Mouse (Mus musculus): ENCODE measurements around the gene Phf3. TPM values are rescaled to one million over a fixed set of nuclear protein-coding genes. Genes with fewer than 3 reads are reported as not detected.
A peak's percentile ranks its signal among the peaks of the same experiment; 100 is the strongest.
"Not testable (repeated sequence)": the region's sequence is repeated elsewhere in the genome, so short reads cannot be mapped to it uniquely, and the experiment has no call there.

Phf3 gene
- polyA plus RNA-seq, 1 experiment from 2014 or later: 26.9 TPM

DNA sequence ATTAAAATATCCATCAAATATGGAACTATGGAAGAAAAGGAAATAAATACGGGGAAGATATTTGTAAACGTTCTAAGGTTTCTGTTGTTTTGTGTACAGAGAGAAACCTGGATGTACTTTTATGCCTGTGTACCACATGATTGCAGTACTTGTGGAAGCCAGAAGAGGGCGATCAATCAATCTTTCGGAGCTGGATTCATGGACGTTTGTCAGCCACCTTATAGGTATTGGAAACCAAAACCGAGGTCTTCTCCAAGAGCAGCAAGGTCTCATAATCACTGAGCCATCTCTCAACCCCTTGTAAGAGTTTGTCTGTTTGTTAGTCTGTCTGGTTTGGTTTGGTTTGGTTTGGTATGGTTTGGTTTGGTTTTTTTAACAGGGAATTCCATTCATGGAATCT is 93.4 kb downstream of the Phf3 start:
- no peak overlapping the region for H3K27ac ChIP-seq
- H3K9me3 ChIP-seq (replicated peaks): no peaks in the 10 kb centered on the region
- DNase-seq (ENCODE audit: low spot score): no peak
- no peaks in the 10 kb centered on the region for H3K4me1 ChIP-seq
- WGBS: 49% methylated on average over 6 of the region's 6 CpGs
- H3K27me3 ChIP-seq (ENCODE audit: low read depth, poor library complexity, severe bottlenecking): no peaks in the 10 kb centered on the region
- H3K4me3 ChIP-seq: no peak overlapping the region
- H3K36me3 ChIP-seq: no peaks in the 10 kb centered on the region

DNA sequence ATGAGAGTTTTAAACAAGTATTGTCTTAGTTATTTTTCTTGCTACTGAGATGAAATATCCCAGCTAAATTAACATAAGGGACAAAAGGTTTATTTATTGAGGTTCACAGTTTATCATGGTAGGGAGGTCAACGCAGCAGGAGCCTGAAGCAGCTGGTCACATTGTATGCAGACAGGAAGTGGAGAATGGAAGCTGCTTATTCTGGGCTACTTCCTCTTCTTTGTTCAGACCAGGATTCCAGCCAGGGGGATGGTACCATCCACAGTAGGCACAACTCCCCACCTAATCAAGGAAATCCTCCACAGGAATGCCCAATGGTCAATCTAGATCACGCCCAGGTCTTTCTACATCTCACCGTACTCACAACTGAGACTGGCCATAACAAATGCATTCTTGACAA is 94.2 kb downstream of the Phf3 start:
- no peak overlapping the region for H3K4me3 ChIP-seq
- DNase-seq (ENCODE audit: low spot score): no peak
- no peak overlapping the region for H3K27ac ChIP-seq
- WGBS: 91% methylated on average over 3 of the region's 3 CpGs
- H3K4me1 ChIP-seq: no peaks in the 10 kb centered on the region
- no peaks in the 10 kb centered on the region for H3K9me3 ChIP-seq (replicated peaks)
- no peaks in the 10 kb centered on the region for H3K36me3 ChIP-seq
- no peaks in the 10 kb centered on the region for H3K27me3 ChIP-seq (ENCODE audit: low read depth, poor library complexity, severe bottlenecking)

DNA sequence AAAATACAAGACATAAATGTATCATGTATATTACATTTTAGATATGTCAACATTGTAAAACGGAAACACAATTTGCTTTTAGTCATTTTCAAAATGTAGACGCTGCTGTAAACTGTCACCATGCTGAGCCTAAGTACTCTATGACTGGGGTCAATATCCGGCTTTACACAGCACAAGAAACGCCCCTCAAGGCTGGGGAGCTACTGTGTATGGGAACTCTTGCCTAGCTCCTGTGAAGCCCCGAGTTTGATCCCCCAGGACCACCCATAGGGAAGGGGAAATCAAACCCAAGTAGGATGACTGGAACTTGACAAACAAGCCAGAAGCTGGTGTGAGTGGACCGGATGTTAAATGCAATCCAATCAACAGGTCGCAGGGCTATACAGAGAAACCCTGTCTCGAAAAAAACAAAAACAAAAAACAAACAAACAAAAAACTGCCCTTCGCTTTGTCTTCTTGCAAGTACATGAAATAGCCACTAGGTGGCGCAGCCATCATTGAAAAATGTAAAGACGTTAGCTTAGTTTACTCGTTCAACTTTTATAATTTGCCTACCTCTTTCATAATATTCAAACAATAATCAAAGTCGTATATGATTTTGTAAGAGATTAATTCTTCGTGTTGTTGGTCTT is 95.2 kb downstream of the Phf3 start:
- Histone ChIP-seq H3K27me3 (ENCODE audit: low read depth, poor library complexity, severe bottlenecking) (no peaks in the 10 kb centered on the region), H3K4me3 (no peak overlapping the region), H3K9me3 (replicated peaks) (no peaks in the 10 kb centered on the region), H3K36me3 (no peaks in the 10 kb centered on the region), H3K27ac (peak overlapping the region; percentile 68), H3K4me1 (no peaks in the 10 kb centered on the region)
- DNase-seq (ENCODE audit: low spot score): peak; percentile 41
- 23% methylated on average over 14 of the region's 14 CpGs for WGBS

DNA sequence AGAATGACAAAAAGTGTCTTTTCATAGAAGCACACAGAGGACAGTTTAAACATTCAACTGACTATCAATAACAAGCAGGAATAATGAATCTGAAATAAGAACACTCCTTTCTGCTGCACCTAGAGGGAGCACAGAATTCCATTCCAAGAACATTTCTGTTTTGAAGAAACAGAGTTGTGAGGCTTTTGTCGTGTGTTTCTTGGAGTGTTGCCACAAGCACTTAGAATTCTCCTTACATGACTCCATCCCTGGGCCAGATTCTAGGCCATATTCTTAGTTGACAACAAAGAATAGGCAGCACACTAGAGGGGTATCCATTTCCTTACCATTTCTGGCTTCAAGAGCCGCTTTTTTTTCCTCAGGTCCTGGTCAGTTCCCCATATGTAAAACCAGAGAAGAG is 97.5 kb downstream of the Phf3 start:
- Histone ChIP-seq H3K27ac (no peak overlapping the region), H3K4me1 (no peaks in the 10 kb centered on the region), H3K27me3 (ENCODE audit: low read depth, poor library complexity, severe bottlenecking) (no peaks in the 10 kb centered on the region), H3K9me3 (replicated peaks) (no peaks in the 10 kb centered on the region), H3K36me3 (no peaks in the 10 kb centered on the region), H3K4me3 (no peak overlapping the region)
- no peak for DNase-seq (ENCODE audit: low spot score)
- WGBS: 79% methylated on average over 2 of the region's 2 CpGs

DNA sequence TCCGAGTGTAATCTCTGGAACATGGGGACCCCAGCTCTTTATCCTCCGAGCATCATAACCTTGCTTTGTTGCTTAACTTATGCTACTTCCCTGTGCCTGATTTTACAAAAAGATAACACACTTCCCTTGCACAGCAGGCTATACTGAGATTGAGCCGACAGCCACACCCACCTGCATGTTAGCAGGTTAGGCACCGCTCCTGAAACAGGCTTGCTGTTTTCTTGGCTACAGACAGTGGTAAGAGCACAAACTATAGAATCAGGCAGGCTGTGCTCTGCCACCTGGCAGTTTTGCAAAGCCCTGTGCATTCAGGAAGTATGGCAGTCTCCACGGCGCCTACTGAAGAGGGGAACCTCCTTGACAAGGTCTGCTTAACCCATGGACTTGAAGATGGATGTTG is 100.1 kb downstream of the Phf3 start:
- Histone ChIP-seq H3K4me3 (no peak overlapping the region), H3K36me3 (no peaks in the 10 kb centered on the region), H3K4me1 (no peaks in the 10 kb centered on the region), H3K9me3 (replicated peaks) (no peaks in the 10 kb centered on the region), H3K27ac (no peak overlapping the region), H3K27me3 (ENCODE audit: low read depth, poor library complexity, severe bottlenecking) (no peaks in the 10 kb centered on the region)
- no peak for DNase-seq (ENCODE audit: low spot score)
- 84% methylated on average over 6 of the region's 6 CpGs for WGBS

DNA sequence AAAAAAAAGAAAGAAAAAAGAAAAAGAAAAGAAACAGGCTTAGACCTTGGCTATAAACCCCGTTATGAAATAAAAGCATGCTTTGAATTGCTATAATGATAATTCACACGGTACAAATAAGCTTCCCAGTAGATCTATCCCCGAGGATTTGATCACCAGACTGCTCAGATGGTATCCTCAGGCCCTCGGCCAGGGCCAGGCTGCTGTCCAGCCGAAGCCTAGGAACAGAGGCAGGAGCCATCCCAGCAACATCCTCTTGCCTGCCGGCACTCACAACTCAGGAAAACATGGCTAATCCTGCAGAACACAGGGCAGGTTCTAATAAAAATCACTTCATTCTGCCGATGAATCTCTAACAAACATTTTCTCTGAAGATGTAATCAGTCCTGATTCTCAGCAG is 100.9 kb downstream of the Phf3 start:
- 85% methylated on average over 7 of the region's 7 CpGs for WGBS
- Histone ChIP-seq H3K36me3 (no peaks in the 10 kb centered on the region), H3K4me1 (no peaks in the 10 kb centered on the region), H3K9me3 (replicated peaks) (no peaks in the 10 kb centered on the region), H3K27ac (no peak overlapping the region), H3K4me3 (no peak overlapping the region), H3K27me3 (ENCODE audit: low read depth, poor library complexity, severe bottlenecking) (no peaks in the 10 kb centered on the region)
- no peak for DNase-seq (ENCODE audit: low spot score)

DNA sequence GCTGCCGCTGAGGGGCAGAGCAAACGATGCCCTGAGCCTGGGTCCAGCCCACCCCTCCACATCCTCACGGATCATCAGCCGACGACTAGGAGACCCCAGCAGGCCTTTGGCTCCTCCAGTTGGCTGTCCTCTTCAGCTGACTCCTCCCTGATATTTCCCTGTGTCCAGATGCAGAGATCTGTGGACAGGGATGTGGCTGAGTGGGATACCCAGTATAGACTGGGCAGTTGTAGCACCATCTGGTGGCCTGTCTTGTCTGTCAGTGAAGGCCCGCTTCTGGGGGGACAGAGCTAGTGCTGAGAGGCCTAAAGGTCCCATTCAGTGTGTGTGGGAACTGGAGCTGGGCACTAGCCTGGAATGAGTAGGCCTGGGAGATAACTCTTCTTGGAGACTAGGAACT is 101.9 kb downstream of the Phf3 start:
- Histone ChIP-seq H3K27me3 (ENCODE audit: low read depth, poor library complexity, severe bottlenecking) (no peaks in the 10 kb centered on the region), H3K36me3 (no peaks in the 10 kb centered on the region), H3K27ac (no peak overlapping the region), H3K4me3 (no peak overlapping the region), H3K4me1 (no peaks in the 10 kb centered on the region), H3K9me3 (replicated peaks) (no peaks in the 10 kb centered on the region)
- DNase-seq (ENCODE audit: low spot score): no peak
- 69% methylated on average over 6 of the region's 6 CpGs for WGBS

DNA sequence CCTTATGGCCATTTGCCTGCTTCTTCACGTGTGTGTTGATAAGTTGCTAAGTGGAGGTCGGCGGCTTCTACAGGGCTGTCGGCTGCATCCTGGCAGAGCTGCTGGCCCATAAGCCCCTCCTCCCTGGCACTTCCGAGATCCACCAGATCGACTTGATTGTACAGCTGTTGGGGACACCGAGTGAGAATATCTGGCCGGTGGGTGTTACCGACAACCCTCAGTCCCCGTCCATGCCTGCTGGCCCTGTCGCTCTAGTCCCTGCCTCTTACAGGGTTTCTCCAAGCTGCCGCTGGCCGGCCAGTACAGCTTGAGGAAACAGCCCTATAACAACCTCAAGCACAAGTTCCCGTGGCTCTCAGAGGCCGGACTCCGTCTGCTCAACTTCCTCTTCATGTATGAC is 103.1 kb downstream of the Phf3 start:
- H3K4me3 ChIP-seq; H3K4me1 ChIP-seq; H3K36me3 ChIP-seq; DNase-seq (ENCODE audit: low spot score); H3K9me3 ChIP-seq (replicated peaks); H3K27ac ChIP-seq; H3K27me3 ChIP-seq (ENCODE audit: low read depth, poor library complexity, severe bottlenecking): not testable (repeated sequence)
- WGBS: 90% methylated on average over 16 of the region's 16 CpGs

DNA sequence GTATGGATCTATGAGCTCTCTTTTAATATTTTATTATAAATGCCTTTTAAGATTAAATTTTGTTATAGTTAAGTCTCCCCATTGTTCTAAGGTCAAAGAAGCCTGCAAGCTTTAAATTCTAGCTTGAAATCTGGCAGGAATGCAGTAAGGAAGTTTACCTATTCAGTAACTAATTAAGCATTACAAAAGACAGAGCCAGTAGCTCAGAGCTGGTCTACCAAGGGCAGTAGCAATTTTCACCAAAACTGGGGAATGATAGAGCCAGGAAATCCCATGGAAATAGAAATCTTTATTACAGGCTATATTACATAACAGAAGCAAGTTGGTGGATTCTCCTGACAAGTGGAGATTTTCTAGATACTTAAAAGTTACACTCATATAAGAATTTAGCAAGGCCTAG is 116.9 kb downstream of the Phf3 start:
- Histone ChIP-seq H3K36me3 (no peaks in the 10 kb centered on the region), H3K4me1 (no peaks in the 10 kb centered on the region), H3K4me3 (no peak overlapping the region), H3K9me3 (replicated peaks) (no peaks in the 10 kb centered on the region), H3K27me3 (ENCODE audit: low read depth, poor library complexity, severe bottlenecking) (no peaks in the 10 kb centered on the region), H3K27ac (no peak overlapping the region)
- no peak for DNase-seq (ENCODE audit: low spot score)

DNA sequence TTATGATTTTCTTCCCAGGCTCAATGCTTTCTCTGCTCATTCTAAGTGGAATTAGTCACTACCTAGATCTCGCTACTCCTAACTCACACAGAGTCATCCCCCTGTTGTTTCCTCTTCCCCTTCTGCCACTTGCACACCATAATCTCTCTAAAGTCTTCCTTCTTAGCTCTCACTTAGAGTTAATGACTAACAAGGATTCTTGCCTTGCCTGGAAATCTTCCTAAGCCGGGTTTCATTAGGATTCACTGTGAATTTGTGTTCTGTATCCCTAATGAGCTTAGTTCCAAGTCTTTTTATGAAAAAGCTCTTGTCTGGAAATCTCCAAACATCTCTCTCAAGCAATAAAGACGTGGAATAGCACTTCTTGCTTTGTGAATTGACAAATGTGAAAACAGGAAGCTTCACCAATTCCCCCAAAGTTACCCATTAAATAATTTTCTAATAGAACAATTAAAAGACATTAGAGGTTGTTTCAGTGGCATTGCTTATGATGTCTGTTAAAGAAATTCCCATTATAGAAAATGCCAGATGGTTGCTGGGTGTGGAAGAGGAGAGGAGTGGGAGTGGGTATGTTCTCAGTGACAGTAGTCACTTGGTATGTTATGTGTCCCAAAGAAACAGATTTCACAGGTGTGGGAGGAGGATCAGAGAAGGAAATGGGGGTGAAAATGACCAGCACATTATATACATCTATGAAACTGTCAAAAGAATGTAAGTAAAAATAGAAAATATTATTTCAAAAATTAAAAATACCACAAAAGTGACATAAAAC is 118.1 kb downstream of the Phf3 start:
- Histone ChIP-seq H3K4me3 (no peak overlapping the region), H3K9me3 (replicated peaks) (no peaks in the 10 kb centered on the region), H3K27ac (no peak overlapping the region), H3K36me3 (no peaks in the 10 kb centered on the region), H3K4me1 (no peaks in the 10 kb centered on the region), H3K27me3 (ENCODE audit: low read depth, poor library complexity, severe bottlenecking) (no peaks in the 10 kb centered on the region)
- DNase-seq (ENCODE audit: low spot score): no peak
- 78% methylated on average over 3 of the region's 3 CpGs for WGBS

Other genes starting within 250 kb of the Phf3 start
- not detected in 2 replicates for gene AC153137.1, start 104.0 kb upstream of the Phf3 start, polyA plus RNA-seq (2016; fragmentation: Nextera tagmentation; extraction: Ambion mirVana)